Mouse (Mus musculus) stomach, postnatal 0 days (tissue): ENCODE measurements around the gene Coro2a.

Experiments used
- CTCF ChIP-seq: IDR thresholded peaks from 2 replicates; pipeline ENCODE4 v1.5.1; 2016; ENCODE audit warnings: antibody characterized with exemption, low read depth, mild to moderate bottlenecking, moderate library complexity
- EP300 ChIP-seq: optimal IDR thresholded peaks from 2 replicates; pipeline ENCODE3; 2016; ENCODE audit warnings: antibody characterized with exemption

- TF ChIP-seq CTCF (peak; percentile 69), EP300 (no peak)
Observed at GRCm38 (mm10) chr4:46526798-46527557, 75.0 kb downstream of the Coro2a start.
